Mouse (Mus musculus): Measurements from ENCODE around the gene Ssc4d.
A peak's percentile ranks its signal among the peaks of the same experiment; 100 is the strongest.

Ssc4d gene

DNA sequence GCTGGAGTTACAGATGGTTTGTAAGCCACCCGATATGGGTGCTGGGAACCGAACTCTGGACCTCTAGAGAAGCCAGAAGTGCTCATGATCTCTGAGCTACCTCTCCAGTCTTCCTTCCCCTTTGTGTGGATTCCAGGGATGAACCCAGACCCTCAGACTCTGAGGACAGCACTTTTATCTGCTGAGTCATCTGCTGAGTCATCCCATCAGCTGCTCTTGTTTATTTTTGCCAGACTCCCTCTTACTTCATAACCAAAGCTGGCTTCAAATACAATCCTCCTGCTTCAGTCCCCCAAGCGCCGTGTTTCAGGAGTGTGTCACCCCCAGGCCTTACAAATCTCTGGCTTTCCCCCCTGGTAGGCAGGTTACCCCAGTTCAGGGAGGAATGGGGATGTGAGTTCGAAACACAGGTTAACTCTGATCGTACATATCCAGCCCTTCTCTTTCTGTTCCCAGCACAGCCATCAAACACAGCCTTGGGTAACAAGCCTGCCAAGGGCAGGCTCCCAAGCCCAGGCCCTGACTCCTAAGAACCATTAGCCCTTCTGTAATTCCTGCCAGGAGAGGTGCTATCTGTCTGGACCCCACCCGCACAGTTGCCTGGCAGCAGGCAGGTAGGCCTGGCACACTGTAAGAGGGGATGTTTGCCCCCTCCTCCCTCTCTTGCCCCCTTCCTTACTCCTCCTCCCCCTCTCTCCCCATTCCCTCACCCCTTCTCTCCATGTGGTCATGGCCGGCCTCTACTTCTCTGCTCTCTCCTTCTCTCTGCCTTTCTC lies 1.8 kb upstream of the Ssc4d start:
- no peak for DNase-seq

DNA sequence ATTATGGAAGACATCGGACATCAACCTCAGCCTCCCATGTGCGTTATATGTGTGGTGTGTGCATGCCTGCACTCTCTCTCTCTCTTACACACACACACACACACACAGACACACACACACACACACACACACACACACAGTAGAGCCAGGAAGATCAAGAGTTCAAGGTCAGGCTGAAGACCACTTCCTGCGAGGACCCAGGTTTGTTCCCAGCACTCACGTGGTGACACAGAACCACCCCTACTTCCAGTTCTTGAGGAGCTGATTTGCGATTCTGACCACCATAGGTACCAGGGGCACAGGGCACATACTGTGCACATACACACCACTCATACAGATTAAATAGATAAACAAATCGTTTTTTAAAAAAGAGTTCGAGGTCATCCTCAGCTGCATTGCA lies 2.5 kb downstream of the Ssc4d start:
- no peak for DNase-seq

DNA sequence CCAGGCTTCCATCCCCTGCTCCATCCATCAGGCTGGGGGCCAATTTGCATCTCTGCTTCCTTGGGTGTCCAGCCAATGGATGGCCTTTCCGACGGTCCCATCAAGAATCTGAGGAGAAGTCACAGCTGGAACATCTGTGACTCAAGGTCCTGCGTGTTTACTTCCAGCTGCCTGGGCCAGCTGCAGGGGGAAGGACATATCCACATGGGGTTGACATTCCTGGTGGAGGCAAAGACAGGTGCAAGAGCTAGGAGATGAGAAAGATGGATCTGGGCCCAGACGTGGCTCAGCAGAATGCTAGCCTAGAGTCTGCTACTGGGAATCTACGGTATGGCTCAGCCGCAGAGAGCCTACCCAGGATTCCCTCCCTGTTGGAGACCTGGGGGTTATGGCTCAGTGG lies 4.1 kb downstream of the Ssc4d start:
- no peak for DNase-seq

DNA sequence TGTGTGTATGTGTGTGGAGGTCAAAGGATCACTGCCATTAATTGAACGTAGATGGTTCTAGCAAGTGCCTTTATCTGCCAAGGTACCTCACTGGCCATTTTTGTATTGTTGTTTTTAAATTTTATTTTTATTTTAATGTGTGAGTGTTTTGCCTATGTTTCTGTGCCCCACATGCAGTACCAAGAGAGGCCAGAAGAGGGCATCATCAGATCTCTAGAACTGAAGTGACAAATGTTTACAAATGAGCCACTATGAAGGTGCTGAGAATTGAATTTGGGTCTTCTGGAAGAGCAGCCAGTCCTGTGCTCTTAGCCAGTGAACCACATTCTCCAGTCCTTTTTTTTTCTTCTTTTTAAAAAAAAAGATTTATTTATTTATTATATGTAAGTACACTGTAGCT lies 5.5 kb downstream of the Ssc4d start:
- peak; percentile 60 for DNase-seq

DNA sequence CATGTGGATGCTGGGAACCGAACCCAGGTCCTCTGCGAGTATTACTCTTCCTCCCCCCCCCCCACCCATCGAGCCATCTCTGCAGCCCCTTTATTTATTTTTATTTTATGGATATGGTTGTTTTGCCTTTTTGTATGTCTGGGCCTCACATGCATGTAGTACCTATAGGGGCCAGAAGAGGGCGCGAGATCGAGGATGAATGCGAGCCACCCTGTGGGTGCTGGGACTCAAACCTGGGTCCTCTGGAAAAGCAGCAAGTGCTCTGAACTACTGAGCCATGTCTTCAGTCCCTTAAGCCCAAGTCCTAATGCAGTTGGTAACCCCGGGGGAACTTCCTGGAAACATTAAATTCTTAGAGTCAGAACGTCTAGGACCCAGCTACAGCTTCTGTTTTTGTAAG lies 7.5 kb downstream of the Ssc4d start:
- no peak for DNase-seq

DNA sequence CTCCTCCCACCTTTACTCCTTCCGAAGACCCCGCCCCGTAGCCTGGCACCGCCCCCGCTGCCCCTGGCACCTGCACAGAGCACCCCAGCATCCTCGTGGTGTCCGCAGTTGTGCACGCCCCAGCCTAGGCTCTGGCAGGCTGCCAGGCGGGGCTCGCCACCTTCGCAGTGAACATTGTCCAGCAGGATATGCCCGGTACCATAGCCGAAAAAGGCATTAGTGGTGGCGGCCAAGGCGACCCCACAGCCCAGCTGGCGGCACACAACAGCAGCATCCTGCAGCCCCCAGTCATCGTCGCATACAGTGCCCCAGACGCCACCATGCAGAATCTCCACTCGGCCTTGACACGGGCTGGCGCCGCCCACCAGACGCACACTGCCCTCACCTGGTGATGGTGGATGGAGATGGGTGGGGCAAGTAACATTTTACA lies 8.8 kb downstream of the Ssc4d start:
- DNase-seq: peak; percentile 38

DNA sequence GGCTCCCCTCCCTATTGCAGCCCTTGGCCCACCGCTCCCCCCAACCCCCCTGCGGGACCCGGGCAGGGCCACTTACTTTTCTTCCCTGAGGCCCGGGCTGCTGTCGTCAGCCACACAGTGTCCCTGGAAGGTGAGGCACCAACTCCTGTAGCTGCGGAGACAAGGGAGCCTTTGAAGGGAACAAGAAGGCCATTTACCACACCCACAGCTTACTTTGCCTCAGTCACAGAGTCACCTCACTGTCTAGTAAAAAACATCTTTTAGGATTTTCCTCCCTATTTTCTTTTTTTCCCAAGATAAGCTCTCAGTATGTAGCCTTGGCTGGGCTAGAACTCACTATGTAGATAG lies 11.1 kb downstream of the Ssc4d start:
- DNase-seq: no peak

DNA sequence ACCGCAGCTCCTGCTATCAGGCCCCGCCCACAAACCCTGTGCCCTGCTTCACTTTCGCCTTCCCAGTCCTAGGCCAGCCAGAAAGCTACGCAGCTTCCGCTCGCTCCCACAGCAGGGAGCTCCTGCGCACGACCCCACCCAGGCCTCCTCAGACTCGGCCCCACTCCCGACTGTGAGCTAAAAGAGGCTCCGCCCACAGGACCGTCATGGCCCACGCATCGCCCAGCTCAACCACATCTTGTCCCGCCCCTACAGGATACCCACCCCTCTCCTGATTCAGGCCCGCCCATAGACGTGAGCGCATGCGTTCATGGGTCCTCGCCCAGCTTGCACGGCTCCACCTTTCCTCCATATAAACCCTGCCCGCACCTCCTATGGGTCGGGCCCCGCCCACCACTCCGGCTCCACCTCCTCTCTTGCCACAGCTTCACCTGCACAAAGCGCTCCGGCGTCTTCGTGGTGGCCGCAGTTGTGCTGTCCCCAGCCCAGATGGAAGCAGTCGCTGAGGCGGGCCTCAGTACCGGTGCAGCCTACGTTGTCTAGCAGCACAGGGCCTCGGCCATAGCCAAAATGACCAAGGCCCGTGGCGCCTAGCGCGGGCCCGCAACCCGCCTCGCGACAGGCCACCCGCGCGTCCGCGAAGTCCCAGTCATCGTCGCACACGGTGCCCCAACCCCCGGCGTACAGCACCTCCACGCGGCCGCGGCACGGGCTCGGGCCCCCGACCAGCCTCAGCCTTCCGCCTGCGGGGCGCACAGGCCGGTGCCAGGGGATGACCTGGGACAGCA lies 11.6 kb downstream of the Ssc4d start:
- peak; percentile 93 for DNase-seq

DNA sequence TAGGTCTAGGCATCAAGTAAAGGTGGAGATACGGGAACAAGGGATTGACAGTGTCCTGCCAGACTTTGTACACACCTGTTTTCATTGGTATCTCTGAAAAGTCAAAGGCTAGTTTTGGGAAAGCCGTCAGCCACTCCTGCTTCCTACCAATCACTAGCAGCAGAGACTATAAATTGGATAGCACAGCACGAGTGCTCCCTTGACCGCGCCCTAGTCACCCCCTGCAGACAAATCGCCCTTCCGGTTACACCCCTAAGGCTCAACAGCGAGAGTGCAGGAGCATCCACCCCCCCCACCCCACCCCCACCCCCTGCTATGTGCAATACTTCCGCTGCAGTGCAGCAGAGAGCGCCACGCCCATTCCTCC lies 12.2 kb downstream of the Ssc4d start:
- DNase-seq: no peak

DNA sequence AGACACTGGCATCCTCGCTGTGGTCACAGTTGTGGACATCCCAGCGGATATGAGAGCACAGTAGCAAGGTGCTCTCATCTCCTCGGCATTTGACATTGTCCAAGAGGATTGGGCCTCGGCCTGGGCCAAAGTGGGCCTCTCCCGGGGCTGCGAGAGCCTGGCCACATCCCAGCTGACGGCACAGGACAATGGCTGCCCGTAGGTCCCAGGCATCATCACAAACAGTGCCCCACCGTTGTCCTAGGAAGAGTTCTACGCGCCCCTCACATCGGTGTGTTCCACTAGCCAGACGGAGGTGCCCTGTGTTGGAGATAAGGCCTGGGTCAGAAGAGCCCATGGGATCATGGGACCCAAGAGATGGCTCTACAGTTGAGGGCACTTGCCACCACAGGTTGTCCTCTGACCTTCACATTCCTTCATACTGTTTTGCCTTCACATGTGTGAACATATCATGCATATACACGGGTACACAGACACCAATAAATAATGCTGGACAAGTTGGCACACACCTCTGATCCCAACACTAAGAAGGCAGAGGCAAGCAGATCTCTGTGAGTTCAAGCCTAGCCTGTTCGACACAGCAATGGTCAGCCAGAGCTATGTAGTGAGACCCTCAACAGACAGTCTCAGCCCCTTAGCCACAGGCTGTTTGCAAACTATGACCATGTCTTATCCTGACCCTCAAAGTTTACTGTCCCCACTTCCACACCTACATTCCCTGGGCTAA lies 13.3 kb downstream of the Ssc4d start:
- no peak for DNase-seq

DNA sequence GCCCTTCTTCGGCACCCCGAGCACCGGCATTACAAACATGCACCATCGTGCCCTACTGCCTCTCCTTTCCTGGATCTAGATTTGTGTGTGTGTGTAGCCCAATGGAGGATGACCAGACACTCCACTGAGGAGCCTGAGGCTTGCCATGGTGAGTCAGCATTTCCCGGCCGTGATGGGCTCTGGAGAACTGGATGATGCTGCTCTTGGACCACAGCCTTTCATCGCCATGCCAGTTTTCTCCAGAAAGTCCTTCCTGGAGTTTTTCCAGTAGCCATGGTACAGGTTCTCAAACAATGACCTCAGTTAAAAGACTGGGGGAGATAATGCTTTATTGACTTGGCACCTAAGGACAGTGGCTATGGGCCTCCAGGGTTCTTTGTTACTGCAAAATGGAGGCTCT lies 14.4 kb downstream of the Ssc4d start:
- no peak for DNase-seq

DNA sequence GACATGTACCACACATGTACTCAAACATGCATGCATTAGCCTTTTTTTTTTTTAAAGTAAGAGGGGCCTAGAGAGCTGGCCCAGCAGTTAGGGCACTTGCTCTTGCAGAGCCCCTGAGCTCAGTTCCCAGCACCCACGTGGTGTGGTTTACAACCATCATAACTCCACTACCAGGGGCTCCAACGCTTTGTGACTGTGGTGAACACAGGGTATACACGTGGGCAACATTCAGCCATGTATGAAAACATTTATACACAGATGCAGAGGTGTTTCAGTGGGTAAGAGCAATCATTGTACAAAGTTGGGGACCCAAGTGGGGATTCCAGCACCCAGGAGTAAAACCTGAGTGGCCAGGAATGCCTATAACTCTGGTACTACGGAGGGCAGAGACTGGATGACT lies 16.0 kb downstream of the Ssc4d start:
- DNase-seq: no peak

DNA sequence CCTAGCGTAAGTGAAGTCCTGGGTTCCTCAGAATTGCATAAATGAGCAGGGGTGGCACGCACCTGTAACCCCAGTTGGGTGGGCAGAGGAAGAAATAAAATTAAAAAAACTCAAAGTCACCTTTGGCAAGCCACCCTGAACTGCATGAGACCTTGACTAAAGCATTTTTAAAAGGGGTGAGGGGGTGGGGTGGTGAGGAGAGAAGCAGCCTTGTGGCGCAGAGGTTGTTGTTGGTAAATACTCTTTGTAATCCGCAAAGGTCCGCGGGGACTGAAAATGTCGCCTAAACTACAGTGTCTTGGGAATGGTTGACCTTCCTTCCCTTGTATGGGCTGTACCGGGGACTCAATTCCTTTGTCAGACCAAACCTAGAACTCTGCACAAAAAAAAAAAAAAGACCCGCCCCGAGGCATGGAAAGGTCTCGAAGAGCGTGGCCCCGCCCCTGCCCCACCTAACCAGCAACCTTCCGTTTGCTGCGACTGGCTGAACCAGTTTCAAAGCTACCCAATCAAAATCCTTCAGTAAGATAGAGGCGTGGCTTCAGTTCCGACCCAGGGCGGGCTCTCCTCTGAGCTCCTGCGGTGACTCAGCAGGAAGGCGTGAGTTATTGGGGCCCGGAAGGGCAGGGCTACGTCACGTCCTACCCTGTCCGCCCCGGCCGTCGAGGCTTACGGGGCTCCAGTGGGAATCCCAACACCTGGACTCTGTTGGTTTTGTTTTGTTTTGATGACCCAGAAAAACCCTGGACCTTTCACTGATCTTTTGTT lies 16.9 kb downstream of the Ssc4d start:
- DNase-seq: peak; percentile 78

DNA sequence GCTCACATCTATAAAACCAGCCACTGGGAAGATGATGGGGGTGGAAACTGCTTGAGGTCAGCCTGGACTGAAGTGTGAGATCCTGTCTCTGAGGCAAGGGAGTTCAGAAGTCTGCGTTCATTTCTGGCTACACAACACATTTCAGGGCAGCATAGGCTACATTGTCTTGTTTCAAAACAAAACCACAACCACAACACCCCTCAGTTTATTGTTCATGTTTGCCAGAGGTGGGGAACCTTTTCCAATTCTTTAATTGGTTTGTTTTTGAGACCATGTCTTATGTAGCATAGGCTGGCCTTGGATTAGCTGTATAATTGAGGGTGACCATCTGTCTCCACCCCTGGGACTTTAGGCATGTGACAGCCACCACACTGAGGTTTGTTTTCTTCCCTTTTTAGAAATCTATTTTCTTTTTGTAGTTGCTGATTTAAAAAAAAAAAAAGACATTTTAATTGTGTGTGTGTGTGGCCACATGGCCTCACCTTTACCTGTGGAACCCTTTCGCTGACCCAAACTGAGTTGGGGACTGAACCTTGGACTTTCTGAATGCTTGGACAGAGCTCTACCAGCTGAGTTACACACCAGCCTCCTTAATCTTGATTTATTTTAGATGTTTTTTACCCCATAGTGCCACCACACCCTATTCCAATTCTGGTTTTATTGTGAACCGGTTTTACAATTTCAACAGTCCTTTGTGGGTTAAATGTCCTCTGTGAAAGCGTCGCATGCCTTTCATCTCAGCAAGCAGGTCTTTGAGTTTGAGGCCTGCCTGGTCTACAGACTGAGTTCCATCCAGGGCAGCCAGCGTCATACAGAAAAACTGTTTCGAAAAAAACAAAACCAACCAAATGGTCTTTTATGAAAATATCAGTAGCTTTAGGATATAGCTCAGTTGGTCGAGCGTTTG lies 17.8 kb downstream of the Ssc4d start:
- no peak for DNase-seq

DNA sequence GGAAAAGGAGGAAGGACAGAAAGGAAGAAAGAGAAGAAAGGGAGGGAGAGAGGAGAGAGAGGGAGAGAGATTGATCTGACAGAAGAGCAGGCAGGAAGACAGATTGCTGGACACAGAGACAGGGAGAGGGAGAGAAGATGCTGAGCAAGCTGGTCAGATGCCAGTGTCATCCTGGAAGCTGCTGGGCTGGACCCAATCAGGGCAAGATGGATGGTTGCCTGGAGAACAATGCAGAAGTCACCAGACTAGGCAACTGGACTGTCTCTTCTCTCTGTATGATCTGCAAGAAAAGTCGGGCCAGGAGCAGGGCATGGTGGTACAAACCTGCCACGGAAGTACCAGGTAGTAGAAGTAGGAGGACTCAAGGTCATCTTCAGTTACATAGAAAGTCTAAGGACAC lies 21.5 kb downstream of the Ssc4d start:
- DNase-seq: no peak

DNA sequence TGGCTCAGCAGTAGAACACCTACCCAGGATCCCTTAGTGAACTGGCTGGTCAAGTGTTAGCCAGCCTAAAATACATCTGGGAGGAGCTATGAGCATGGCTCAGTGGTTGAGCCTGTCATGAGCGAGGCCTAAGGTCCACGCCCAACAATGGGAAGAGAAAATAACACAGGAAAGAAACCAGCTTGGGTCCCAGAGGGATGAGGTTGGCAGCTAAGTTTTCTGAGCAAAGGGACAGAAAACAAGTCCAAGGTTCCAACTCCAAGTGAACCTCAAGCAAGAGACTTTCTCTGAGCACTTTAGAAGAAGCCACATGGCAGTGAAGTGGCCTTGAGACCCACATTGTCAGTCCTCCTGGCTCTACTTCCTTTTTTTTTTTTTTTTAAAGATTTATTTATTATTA lies 22.7 kb downstream of the Ssc4d start:
- DNase-seq: no peak

DNA sequence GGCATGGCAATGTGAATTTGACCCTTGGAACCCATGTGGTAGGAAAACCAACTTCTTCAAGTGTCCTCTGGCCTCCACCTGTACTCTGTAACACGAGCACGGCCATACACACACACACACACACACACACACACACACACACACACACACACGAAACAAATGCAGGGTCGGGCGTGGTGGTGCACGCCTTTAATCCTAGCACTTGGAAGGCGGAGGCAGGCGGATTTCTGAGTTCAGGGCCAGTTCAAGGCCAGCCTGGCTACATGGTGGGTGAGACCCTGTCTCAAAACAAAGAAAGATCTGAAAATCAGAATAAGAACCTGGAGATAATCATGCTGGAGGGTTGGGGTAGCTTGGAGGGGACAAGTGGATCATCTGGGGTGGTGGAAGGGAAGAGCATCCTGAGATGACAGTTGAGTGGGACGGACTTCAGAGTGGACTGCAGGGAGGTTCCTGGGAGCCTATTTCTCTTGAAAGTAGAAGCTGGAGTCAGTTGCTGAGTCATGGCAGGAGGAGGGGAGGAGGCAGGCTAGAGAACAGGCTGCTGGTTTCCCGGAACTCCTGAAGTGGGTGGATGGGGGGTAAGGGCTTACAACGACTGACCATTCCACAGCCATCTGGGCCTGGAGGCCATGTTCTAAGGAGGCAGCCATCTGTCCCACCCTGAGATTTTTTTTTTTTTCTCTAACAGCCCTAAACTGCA lies 23.5 kb downstream of the Ssc4d start:
- no peak for DNase-seq

DNA sequence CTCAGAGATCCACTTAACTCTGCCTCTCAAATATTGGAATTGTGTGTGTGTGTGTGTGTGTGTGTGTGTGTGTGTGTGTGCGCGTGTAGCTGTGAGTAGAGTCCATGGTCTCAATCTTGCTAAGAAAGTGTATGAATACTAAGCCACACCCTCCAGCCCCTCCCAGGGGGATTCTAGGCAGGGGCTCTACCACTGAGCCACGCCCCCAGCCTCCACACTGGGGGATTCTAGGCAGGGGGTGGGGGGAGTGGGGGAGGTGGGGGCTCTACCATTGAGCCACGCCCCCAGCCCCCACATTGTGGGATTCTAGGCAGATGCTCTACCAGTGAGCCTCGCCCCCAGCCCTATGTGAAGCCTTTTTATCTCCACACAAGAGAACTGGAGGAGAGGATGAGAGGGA lies 27.7 kb downstream of the Ssc4d start:
- no peak for DNase-seq

DNA sequence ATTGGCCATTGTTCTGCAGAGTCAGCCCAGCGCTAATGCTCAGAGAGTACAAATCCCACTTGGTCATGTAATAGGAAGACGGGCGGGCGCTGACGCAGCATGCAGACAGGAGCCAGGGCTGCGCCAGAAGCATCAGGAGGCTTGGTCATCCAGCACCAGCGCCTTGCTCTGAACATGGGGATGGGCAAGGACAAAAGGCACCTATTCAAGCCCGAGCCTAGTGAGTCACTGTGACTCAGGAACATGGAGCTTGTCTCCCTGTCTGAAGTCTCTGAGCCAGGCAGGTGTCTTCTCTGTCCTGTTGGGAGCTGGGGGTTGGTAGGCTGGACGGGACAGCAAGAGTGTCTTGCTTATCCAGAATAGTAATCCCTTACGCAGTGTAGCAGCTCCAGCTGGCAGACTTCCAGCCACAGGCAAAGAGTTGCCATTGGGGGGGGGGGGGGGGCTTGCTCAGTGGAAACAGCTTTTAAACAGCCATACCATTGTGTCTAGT lies 28.4 kb downstream of the Ssc4d start:
- peak; percentile 65 for DNase-seq

DNA sequence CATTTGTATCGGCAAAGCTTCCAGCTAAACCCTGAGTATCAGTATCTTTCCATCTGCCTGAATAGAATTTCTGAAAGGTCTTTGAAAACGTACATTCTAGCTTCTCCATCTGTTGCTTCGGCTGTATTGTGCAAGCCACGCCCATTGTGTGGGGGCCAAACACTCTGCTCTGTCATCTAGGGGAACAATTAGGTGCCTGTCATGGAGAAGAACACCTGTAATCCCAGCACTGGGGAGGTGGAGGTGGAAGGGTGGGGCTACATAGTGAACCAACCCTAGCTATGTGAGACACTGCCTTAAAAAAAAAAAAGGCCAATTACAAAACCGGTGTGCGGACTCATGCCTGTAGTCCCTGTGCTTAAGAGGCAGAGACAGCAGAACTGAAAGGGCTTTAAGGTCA lies 31.6 kb downstream of the Ssc4d start:
- DNase-seq: no peak

DNA sequence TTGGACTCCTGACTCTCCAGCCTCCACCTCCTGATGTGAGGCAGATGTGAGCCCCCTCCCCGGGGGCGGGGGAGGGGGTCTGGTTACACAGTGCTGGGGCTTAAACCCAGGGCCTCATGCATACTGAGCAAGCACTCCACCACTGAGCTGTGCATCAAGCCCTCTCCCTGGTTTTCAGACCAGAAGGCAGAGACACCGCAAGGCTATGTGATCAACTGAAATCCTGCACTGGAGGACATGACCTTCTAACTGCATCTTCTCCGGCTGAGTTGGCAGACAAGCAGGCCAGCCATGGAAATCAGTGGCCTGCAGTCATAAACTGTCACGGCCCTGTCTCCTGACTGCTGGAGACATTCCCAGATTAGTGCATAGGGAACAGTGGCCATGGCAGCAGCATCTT lies 33.7 kb downstream of the Ssc4d start:
- no peak for DNase-seq
